Mouse (Mus musculus): ENCODE data around the gene Rimklb. TPM values are rescaled to one million over a fixed set of nuclear protein-coding genes. Genes with fewer than 3 reads are reported as not detected.
A peak's percentile ranks its signal among the peaks of the same experiment; 100 is the strongest.
"Not testable (repeated sequence)": the region's sequence is repeated elsewhere in the genome, so short reads cannot be mapped to it uniquely, and the experiment has no call there.

The Rimklb gene
- polyA plus RNA-seq, 1 experiment from 2014 or later, result 27.6 TPM

DNA sequence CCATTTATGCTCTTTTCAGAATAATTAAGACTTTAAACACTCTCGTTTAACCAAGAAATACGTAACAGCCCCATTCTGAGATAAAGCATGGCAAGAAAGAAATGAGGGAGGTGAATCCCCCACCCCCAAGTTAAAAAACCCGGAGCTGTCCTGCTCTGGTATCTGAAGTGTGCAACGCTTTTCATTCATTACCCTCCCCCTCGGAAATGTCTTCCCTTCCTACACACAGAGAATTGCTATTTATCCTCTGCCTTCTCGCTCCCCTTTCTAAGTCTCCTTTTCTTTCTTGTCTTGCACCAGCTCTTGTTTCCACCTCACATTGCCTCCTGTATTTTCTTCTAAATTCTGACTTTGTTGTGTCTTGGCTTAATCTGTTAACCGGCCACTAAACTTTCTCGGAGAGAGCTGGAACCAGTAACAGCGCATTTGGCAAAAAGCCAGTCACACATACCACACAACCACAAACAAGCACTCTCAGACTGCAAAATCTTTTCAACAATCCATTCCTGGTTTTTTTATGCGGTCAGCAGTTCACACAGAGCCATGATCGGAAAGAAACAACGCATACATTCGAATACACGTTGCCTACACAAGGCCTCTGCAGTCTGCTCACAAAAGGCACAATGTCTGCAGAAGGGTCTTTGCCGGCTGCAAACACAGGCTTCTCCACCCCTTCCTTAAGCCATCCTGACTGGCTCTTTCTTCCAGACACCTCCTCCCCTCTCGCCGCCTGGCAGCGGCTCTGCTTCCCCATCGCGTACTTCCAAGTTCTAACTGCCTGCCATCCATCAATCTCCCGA lies 3.3 kb downstream of the Rimklb start:
- Histone ChIP-seq H3K4me1 (peaks cover 40% of the 10 kb centered on the region), H3K4me3 (peak overlapping the region; percentile 23), H3K27me3 (peaks cover 6% of the 10 kb centered on the region; the same call in 1 of the 2 replicates), H3K9ac (peak overlapping the region; percentile 55), H3K36me3 (no peaks in the 10 kb centered on the region), H3K4me2 (peak overlapping the region; percentile 55), H3K27ac (peak overlapping the region; percentile 89), H3K9me3 (no peaks in the 10 kb centered on the region)
- WGBS, result 4% methylated on average over 21 of the region's 21 CpGs
- peak; percentile 74 for ATAC-seq (ENCODE audit: insufficient number of reproducible peaks, insufficient read depth, low FRiP score, low TSS enrichment, low read depth)

DNA sequence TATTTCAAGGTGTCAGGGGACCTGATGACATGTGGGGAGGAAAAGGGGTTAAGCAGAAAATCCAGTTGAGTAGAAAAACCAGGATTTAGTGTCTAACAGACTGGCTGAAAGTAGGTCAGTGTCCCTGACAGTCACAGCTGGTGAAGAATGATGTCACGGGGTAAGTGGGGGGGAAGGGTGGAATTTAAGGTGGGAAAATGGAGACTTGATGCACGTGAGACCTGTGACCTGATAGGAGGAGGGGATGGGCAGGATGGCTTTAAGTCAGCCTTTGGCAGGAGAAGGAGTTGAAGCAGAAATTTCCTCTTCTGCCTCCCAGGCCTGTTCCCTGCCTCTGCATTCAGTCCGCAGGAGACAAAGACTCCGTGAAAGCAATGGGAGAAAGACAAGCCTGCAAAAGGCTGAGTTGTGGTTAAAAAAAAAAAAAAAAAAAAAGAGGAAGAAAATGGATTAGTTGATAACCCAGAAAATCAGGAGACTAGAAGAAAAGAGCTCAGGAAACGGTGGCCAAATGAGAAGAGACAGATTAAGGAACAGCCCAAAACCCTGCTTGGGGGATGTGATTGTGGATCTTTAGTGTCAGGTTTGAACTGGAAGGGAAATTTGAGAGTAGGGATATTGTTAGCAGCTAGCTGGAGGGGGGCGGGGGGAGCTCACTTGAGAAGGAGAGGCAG lies 4.6 kb downstream of the Rimklb start:
- H3K4me3 ChIP-seq, result no peak overlapping the region
- H3K4me1 ChIP-seq, result peaks cover 40% of the 10 kb centered on the region
- no peak for ATAC-seq (ENCODE audit: insufficient number of reproducible peaks, insufficient read depth, low FRiP score, low TSS enrichment, low read depth)
- WGBS, result 28% methylated on average over 6 of the region's 6 CpGs
- H3K9me3 ChIP-seq, result no peaks in the 10 kb centered on the region
- peaks cover 6% of the 10 kb centered on the region; the same call in 1 of the 2 replicates for H3K27me3 ChIP-seq
- no peak overlapping the region for H3K4me2 ChIP-seq
- H3K9ac ChIP-seq, result no peak overlapping the region
- peak overlapping the region; percentile 22; the same call in 1 of the 2 replicates for H3K27ac ChIP-seq
- no peaks in the 10 kb centered on the region for H3K36me3 ChIP-seq

GRCm38 (mm10) chr6:122492479-122492878 lies 6.1 kb downstream of the Rimklb start:
- H3K4me1 ChIP-seq, result peaks cover 40% of the 10 kb centered on the region
- peak overlapping the region; percentile 18 for H3K4me2 ChIP-seq
- H3K4me3 ChIP-seq, result no peak overlapping the region
- no peaks in the 10 kb centered on the region for H3K9me3 ChIP-seq
- 19% methylated on average over 6 of the region's 6 CpGs for WGBS
- H3K27ac ChIP-seq, result peak overlapping the region; percentile 5; the same call in 1 of the 2 replicates
- H3K27me3 ChIP-seq, result peaks cover 6% of the 10 kb centered on the region; the same call in 1 of the 2 replicates
- no peak for ATAC-seq (ENCODE audit: insufficient number of reproducible peaks, insufficient read depth, low FRiP score, low TSS enrichment, low read depth)
- no peaks in the 10 kb centered on the region for H3K36me3 ChIP-seq
- H3K9ac ChIP-seq, result no peak overlapping the region

DNA sequence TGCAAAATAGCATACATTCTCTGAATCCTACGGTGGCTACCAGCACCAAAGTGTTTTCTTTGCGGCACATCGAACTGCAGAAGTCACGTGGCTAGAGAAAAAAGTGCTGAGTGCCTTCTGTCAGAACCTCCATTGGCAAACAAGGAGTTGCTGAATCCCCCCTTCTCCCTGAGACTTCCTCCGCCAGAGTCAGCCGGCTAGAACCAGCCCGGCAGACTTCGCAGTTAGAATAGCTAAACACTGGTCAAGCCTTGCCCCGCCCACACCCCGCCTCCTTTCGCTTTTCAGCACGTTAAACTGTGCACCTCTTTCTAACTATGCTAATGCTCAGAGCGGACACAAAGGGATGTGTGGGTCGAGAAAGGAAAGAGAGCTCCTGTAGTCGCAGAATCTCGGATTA lies 7.0 kb downstream of the Rimklb start:
- Histone ChIP-seq H3K4me1 (peaks cover 44% of the 10 kb centered on the region), H3K27me3 (peaks cover 6% of the 10 kb centered on the region; the same call in 1 of the 2 replicates), H3K9ac (peak overlapping the region; percentile 65), H3K27ac (peak overlapping the region; percentile 81), H3K4me2 (peak overlapping the region; percentile 64), H3K36me3 (no peaks in the 10 kb centered on the region), H3K4me3 (peak overlapping the region; percentile 45), H3K9me3 (no peaks in the 10 kb centered on the region)
- WGBS, result 0% methylated on average over 16 of the region's 16 CpGs
- peak; percentile 63; the same call in 1 of the 2 replicates for ATAC-seq (ENCODE audit: insufficient number of reproducible peaks, insufficient read depth, low FRiP score, low TSS enrichment, low read depth)

- H3K9ac ChIP-seq, result peak overlapping the region; percentile 65
- WGBS, result 22% methylated on average over 15 of the region's 15 CpGs
Observed at GRCm38 (mm10) chr6:122490929-122491512, 7.5 kb downstream of the Rimklb start.

GRCm38 (mm10) chr6:122486297-122487117 lies 12.1 kb downstream of the Rimklb start:
- Histone ChIP-seq H3K9me3 (no peaks in the 10 kb centered on the region), H3K4me2 (peak overlapping the region; percentile 77), H3K4me3 (peak overlapping the region; percentile 78), H3K36me3 (no peaks in the 10 kb centered on the region), H3K27me3 (no peaks in the 10 kb centered on the region), H3K27ac (peak overlapping the region; percentile 78), H3K9ac (peak overlapping the region; percentile 78), H3K4me1 (peaks cover 21% of the 10 kb centered on the region)
- ATAC-seq (ENCODE audit: insufficient number of reproducible peaks, insufficient read depth, low FRiP score, low TSS enrichment, low read depth), result peak; percentile 85
- WGBS, result under 1% methylated on average over 81 of the region's 111 CpGs

More at GRCm38 (mm10) chr6:122490929-122491512, 7.5 kb downstream of the Rimklb start:
- H3K4me1 ChIP-seq, result peaks cover 40% of the 10 kb centered on the region
- ATAC-seq (ENCODE audit: insufficient number of reproducible peaks, insufficient read depth, low FRiP score, low TSS enrichment, low read depth), result no peak
- H3K4me3 ChIP-seq, result peak overlapping the region; percentile 45
- no peaks in the 10 kb centered on the region for H3K36me3 ChIP-seq
- H3K27me3 ChIP-seq, result peaks cover 6% of the 10 kb centered on the region; the same call in 1 of the 2 replicates
- H3K9me3 ChIP-seq, result no peaks in the 10 kb centered on the region
- peak overlapping the region; percentile 64 for H3K4me2 ChIP-seq
- peak overlapping the region; percentile 81 for H3K27ac ChIP-seq

DNA sequence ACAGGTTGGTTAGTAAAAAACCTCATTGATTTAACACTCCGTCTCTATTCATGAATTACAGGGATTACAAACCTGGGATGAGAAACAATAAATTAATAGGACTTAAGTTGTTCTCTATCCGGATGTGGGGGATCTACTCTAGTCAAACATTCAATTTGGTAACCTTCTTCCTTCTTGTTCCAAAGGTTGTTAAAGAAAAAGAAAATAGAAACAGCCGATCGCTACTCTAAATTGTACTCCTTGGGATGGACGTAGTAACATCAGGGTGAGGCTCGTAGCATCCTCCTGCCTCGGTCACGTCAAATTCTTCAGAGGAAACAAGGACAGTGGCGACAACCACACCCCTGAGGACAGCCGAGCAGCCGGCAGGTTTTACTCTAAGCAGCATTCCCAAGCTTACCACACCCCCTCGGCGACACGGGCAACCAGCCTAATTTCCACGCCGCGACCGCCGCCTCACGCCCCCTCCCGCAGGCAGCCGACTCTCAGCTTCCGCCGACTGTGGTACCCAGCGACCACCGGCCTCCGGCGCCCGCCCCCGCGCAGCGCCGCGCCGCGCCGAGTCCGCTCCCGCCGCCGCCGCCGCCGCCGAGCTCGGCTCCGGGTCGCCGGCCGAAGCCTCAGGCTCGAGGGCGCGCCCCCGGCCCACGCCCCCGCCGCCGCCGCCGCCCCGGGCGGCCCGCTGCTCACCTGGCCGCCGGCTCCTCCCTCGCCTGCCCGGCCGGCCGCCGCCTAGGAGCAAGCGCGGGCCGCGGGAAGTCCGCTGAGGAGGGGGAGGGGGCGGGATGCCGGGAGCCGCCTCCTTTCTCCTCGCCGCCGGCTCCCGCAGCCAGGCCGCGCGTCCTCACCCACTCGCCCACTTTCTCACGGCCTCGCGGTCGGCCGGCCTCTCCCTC lies 12.9 kb downstream of the Rimklb start:
- WGBS, result 2% methylated on average over 53 of the region's 91 CpGs
- Histone ChIP-seq H3K4me2 (peak overlapping the region; percentile 77), H3K4me3 (peak overlapping the region; percentile 78), H3K36me3 (no peaks in the 10 kb centered on the region), H3K9me3 (no peaks in the 10 kb centered on the region), H3K4me1 (peaks cover 15% of the 10 kb centered on the region), H3K9ac (peak overlapping the region; percentile 78), H3K27me3 (no peaks in the 10 kb centered on the region), H3K27ac (peak overlapping the region; percentile 78)
- peak; percentile 28; the same call in 1 of the 2 replicates for ATAC-seq (ENCODE audit: insufficient number of reproducible peaks, insufficient read depth, low FRiP score, low TSS enrichment, low read depth)

- Histone ChIP-seq H3K4me3 (no peak overlapping the region), H3K9ac (no peak overlapping the region), H3K36me3 (no peaks in the 10 kb centered on the region), H3K9me3 (no peaks in the 10 kb centered on the region), H3K27me3 (no peaks in the 10 kb centered on the region), H3K27ac (no peak overlapping the region), H3K4me1 (no peaks in the 10 kb centered on the region), H3K4me2 (no peak overlapping the region)
- 84% methylated on average over 3 of the region's 3 CpGs for WGBS
- ATAC-seq (ENCODE audit: insufficient number of reproducible peaks, insufficient read depth, low FRiP score, low TSS enrichment, low read depth), result no peak
Observed at GRCm38 (mm10) chr6:122478062-122478461, 20.5 kb downstream of the Rimklb start.

- peaks cover 53% of the 10 kb centered on the region for H3K36me3 ChIP-seq
- H3K4me2 ChIP-seq, H3K9ac ChIP-seq: not testable (repeated sequence)
Observed at GRCm38 (mm10) chr6:122471461-122471860, 27.1 kb downstream of the Rimklb start.

GRCm38 (mm10) chr6:122470240-122470639 lies 28.3 kb downstream of the Rimklb start:
- H3K9ac ChIP-seq, result no peak overlapping the region
- H3K27me3 ChIP-seq, result no peaks in the 10 kb centered on the region
- H3K36me3 ChIP-seq, result peaks cover 60% of the 10 kb centered on the region
- ATAC-seq (ENCODE audit: insufficient number of reproducible peaks, insufficient read depth, low FRiP score, low TSS enrichment, low read depth), result no peak
- no peaks in the 10 kb centered on the region for H3K9me3 ChIP-seq
- WGBS, result 94% methylated on average over 2 of the region's 2 CpGs
- no peak overlapping the region for H3K27ac ChIP-seq
- H3K4me2 ChIP-seq, result no peak overlapping the region
- no peak overlapping the region for H3K4me3 ChIP-seq
- no peaks in the 10 kb centered on the region for H3K4me1 ChIP-seq

More at GRCm38 (mm10) chr6:122471461-122471860, 27.1 kb downstream of the Rimklb start:
- not testable (repeated sequence) for H3K9me3 ChIP-seq; H3K4me1 ChIP-seq; H3K27me3 ChIP-seq; H3K27ac ChIP-seq; H3K4me3 ChIP-seq; ATAC-seq (ENCODE audit: insufficient number of reproducible peaks, insufficient read depth, low FRiP score, low TSS enrichment, low read depth)
- 87% methylated on average over 3 of the region's 3 CpGs for WGBS

All from embryonic facial prominence, embryonic 13.5 days (tissue).